ENCODE assay signal across 8 mouse cellular contexts in genomic region chr2:68756793-68757192, GRCm38 (mm10).
DNase-seq lines count a peak whose midpoint lies in the region; ATAC-seq and TF ChIP-seq lines count a peak whose summit lies in the region.

No protein-coding gene starts in this region.

- no peak overlapping the region for H3K4me2 ChIP-seq in liver, embryonic 11.5 days
- H3K4me2 ChIP-seq in liver, embryonic 12.5 days: no peak overlapping the region
- H3K4me2 ChIP-seq in kidney, embryonic 15.5 days: no peak overlapping the region
- H3K4me2 ChIP-seq in lung, embryonic 14.5 days: no peak overlapping the region

- no peaks in the 10 kb centered on the region for H3K4me1 ChIP-seq in liver, embryonic 11.5 days (replicated peaks; ENCODE audit: control insufficient read depth, insufficient read depth, low read length)
- no peaks in the 10 kb centered on the region for H3K4me1 ChIP-seq in liver, embryonic 12.5 days
- no peaks in the 10 kb centered on the region for H3K4me1 ChIP-seq in kidney, embryonic 15.5 days
- H3K4me1 ChIP-seq in lung, embryonic 14.5 days (ENCODE audit: insufficient read depth): no peaks in the 10 kb centered on the region

- TF ChIP-seq CTCF in lung, embryonic 14.5 days (IDR thresholded peaks at IDR 0.05; ENCODE audit: low read depth): peak; percentile 73

- 0 out of 2 replicates have a peak, but pooled peaks cover 3% of the 10 kb centered on the region for H3K27me3 ChIP-seq in liver, embryonic 11.5 days (replicated peaks; ENCODE audit: control insufficient read depth, insufficient read depth, low read length)
- H3K27me3 ChIP-seq in liver, embryonic 12.5 days (replicated peaks): no peaks in the 10 kb centered on the region
- no peaks in the 10 kb centered on the region for H3K27me3 ChIP-seq in kidney, embryonic 15.5 days
- H3K27me3 ChIP-seq in lung, embryonic 14.5 days (ENCODE audit: insufficient read depth, low read length): no peaks in the 10 kb centered on the region

- 27% methylated on average over 6 of the region's 6 CpGs for WGBS in liver, embryonic 11.5 days
- 24% methylated on average over 6 of the region's 6 CpGs for WGBS in liver, embryonic 12.5 days (ENCODE audit: insufficient replicate concordance)
- WGBS in kidney, embryonic 15.5 days: 22% methylated on average over 6 of the region's 6 CpGs
- 17% methylated on average over 6 of the region's 6 CpGs for WGBS in lung, embryonic 14.5 days

- no peaks in the 10 kb centered on the region for H3K36me3 ChIP-seq in liver, embryonic 11.5 days (ENCODE audit: control insufficient read depth, insufficient read depth, low read length)
- no peaks in the 10 kb centered on the region for H3K36me3 ChIP-seq in liver, embryonic 12.5 days
- H3K36me3 ChIP-seq in kidney, embryonic 15.5 days: no peaks in the 10 kb centered on the region
- H3K36me3 ChIP-seq in lung, embryonic 14.5 days (ENCODE audit: insufficient read depth): no peaks in the 10 kb centered on the region

- DNase-seq in liver, embryonic 11.5 days (ENCODE audit: low spot score): no peak
- peak; percentile 39 for DNase-seq in cerebellum, adult 9-10 months
- peak; percentile 13 to 60 for DNase-seq in frontal cortex, postnatal 36 days (ENCODE audit: low spot score in 2 of 2)
- peak; percentile 75 for DNase-seq in lung, embryonic 14.5 days
- peak; percentile 17 for DNase-seq in right cerebral cortex, adult 18-20 months
- DNase-seq in T-cell, adult 2 months (ENCODE audit: low spot score): no peak

- H3K27ac ChIP-seq in liver, embryonic 11.5 days (ENCODE audit: low read depth, low read length): no peak overlapping the region
- H3K27ac ChIP-seq in liver, embryonic 12.5 days: no peak overlapping the region
- no peak overlapping the region for H3K27ac ChIP-seq in kidney, embryonic 15.5 days
- no peak overlapping the region for H3K27ac ChIP-seq in lung, embryonic 14.5 days (ENCODE audit: low read depth)

- peak; percentile 47 for ATAC-seq in liver, embryonic 11.5 days (replicated peaks; ENCODE audit: low FRiP score)
- no peak for ATAC-seq in liver, embryonic 12.5 days
- ATAC-seq in kidney, embryonic 15.5 days (replicated peaks; ENCODE audit: low FRiP score): peak; percentile 64; the same call in 1 of the 2 replicates
- ATAC-seq in lung, embryonic 14.5 days (ENCODE audit: insufficient read depth): peak; percentile 66; the same call in 1 of the 2 replicates

- no peak overlapping the region for H3K9ac ChIP-seq in liver, embryonic 11.5 days (ENCODE audit: low read depth, low read length)
- no peak overlapping the region for H3K9ac ChIP-seq in liver, embryonic 12.5 days
- H3K9ac ChIP-seq in kidney, embryonic 15.5 days: no peak overlapping the region
- H3K9ac ChIP-seq in lung, embryonic 14.5 days: no peak overlapping the region

- no peak overlapping the region for H3K4me3 ChIP-seq in liver, embryonic 11.5 days (ENCODE audit: low read depth, low read length)
- H3K4me3 ChIP-seq in liver, embryonic 12.5 days: no peak overlapping the region
- H3K4me3 ChIP-seq in kidney, embryonic 15.5 days (replicated peaks): no peak overlapping the region
- no peak overlapping the region for H3K4me3 ChIP-seq in lung, embryonic 14.5 days (ENCODE audit: low read depth, low read length)

- H3K9me3 ChIP-seq in liver, embryonic 11.5 days (ENCODE audit: control insufficient read depth, low read length): no peaks in the 10 kb centered on the region
- no peaks in the 10 kb centered on the region for H3K9me3 ChIP-seq in liver, embryonic 12.5 days (replicated peaks)
- no peaks in the 10 kb centered on the region for H3K9me3 ChIP-seq in kidney, embryonic 15.5 days (replicated peaks)
- H3K9me3 ChIP-seq in lung, embryonic 14.5 days (ENCODE audit: low read depth, low read length): no peaks in the 10 kb centered on the region

Comparison
In these comparisons a context has a peak if more than half of its experiments do, and no peak if none do; other contexts are left out.
1. DNase-seq: peak in cerebellum, adult 9-10 months (single experiment), frontal cortex, postnatal 36 days (2 of 2), lung, embryonic 14.5 days (single experiment) and right cerebral cortex, adult 18-20 months (single experiment); none in liver, embryonic 11.5 days (single experiment) and T-cell, adult 2 months (single experiment).